Mouse (Mus musculus) left cerebral cortex, postnatal 10 days (tissue): ENCODE data around the gene Wrnip1. TPM values are rescaled to one million over a fixed set of nuclear protein-coding genes. Genes with fewer than 3 reads are reported as not detected.

Experiments
- total RNA-seq, 2 experiments: library from RNA; stranded (reverse); gene quantifications; 2 replicates each; pipeline ENCODE4 v1.2.3; 2021

Wrnip1 gene
- total RNA-seq, 2 experiments from 2014 or later: 55.7 to 57.6 TPM

Other genes with a start within 250 kb of the Wrnip1 start
- under 1 TPM; 0.47 to 0.62 TPM for gene Mylk4, start 18.1 kb upstream of the Wrnip1 start, total RNA-seq
- 1 to 10 TPM; 1.5 to 2.1 TPM for gene D930007J09Rik, start 811 bp downstream of the Wrnip1 start, total RNA-seq
- gene Serpinb1a, start 49.1 kb downstream of the Wrnip1 start, total RNA-seq: 1 to 10 TPM; 1.5 to 2.3 TPM
- gene Serpinb1c, start 96.2 kb downstream of the Wrnip1 start, total RNA-seq: not detected
- gene Serpinb6b, start 163.2 kb downstream of the Wrnip1 start, total RNA-seq: 1 to 10 TPM; 1.6 to 2.5 TPM
- gene Serpinb9, start 201.2 kb downstream of the Wrnip1 start, total RNA-seq: 1 to 10 TPM; 3.0 to 3.4 TPM
- gene Serpinb9b, start 225.4 kb downstream of the Wrnip1 start, total RNA-seq: not detected